Mouse (Mus musculus) liver, adult 2 months (tissue): Measurements from ENCODE around the gene Sgip1.

ENCODE experiments used
- CTCF ChIP-seq: fragments of 200-500 bp; IDR thresholded peaks from 2 replicates; pipeline ENCODE4 v1.5.1; 2011; ENCODE audit warnings: low read depth, low read length, control low read depth
- POLR2A ChIP-seq: fragments of 200-500 bp; IDR thresholded peaks from 2 replicates; pipeline ENCODE4 v1.6.1; 2011; ENCODE audit warnings: low read length, control low read depth; ENCODE audit not compliant: insufficient read depth; ENCODE audit errors: extremely low read depth

DNA sequence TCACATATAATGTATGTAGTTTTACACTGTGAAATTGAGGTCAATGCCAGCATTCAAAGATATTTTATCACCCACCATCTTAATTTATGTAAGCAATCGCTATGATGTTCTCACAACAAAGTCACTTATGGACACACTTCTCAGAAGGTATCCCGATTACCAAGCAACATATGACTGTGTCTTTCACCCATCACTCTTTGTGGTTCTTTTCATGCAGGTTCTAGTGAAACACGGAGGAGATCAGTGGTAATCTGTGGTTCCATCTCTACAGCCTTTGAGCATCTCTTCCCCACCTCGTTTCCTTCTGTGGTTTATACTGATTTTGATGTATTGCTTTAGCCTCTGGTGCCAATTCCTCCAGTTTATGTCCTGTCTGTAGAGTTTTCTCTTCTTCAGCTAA lies 29.4 kb upstream of the Sgip1 start:
- TF ChIP-seq CTCF (no peak), POLR2A (no peak)
